Mouse (Mus musculus): ENCODE results near the gene Btbd9. TPM values are rescaled to one million over a fixed set of nuclear protein-coding genes. Genes with fewer than 3 reads are reported as not detected.
"Not testable (repeated sequence)": the region's sequence is repeated elsewhere in the genome, so short reads cannot be mapped to it uniquely, and the experiment has no call there.

The Btbd9 gene
- polyA plus RNA-seq, 1 experiment from 2014 or later: 135 TPM

GRCm38 (mm10) chr17:30513034-30513433 lies 63.3 kb downstream of the Btbd9 start:
- Histone ChIP-seq H3K9ac (ENCODE audit: low read depth, low read length) (no peak overlapping the region), H3K4me2 (ENCODE audit: low read length) (no peak overlapping the region), H3K27ac (ENCODE audit: low read depth, low read length) (no peak overlapping the region), H3K4me3 (ENCODE audit: low read length) (no peak overlapping the region), H3K4me1 (ENCODE audit: control insufficient read depth, insufficient read depth, low read depth, low read length) (peaks cover 2% of the 10 kb centered on the region), H3K27me3 (replicated peaks; ENCODE audit: control insufficient read depth, insufficient read depth, low read length) (no peaks in the 10 kb centered on the region), H3K9me3 (ENCODE audit: control insufficient read depth, low read length) (no peaks in the 10 kb centered on the region), H3K36me3 (ENCODE audit: control insufficient read depth, insufficient read depth, low read length) (peaks cover 6% of the 10 kb centered on the region; the same call in 1 of the 2 replicates)
- WGBS: 90% methylated on average over 9 of the region's 9 CpGs
- ATAC-seq: no peak

- H3K4me1 ChIP-seq (ENCODE audit: control insufficient read depth, insufficient read depth, low read depth, low read length): peaks cover 4% of the 10 kb centered on the region
- WGBS: 92% methylated on average over 7 of the region's 7 CpGs
- no peaks in the 10 kb centered on the region for H3K27me3 ChIP-seq (replicated peaks; ENCODE audit: control insufficient read depth, insufficient read depth, low read length)
- ATAC-seq: no peak
- H3K27ac ChIP-seq (ENCODE audit: low read depth, low read length): no peak overlapping the region
- H3K9ac ChIP-seq (ENCODE audit: low read depth, low read length): no peak overlapping the region
- H3K4me2 ChIP-seq (ENCODE audit: low read length): no peak overlapping the region
- H3K36me3 ChIP-seq (ENCODE audit: control insufficient read depth, insufficient read depth, low read length): peaks cover 6% of the 10 kb centered on the region; the same call in 1 of the 2 replicates
- no peak overlapping the region for H3K4me3 ChIP-seq (ENCODE audit: low read length)
- no peaks in the 10 kb centered on the region for H3K9me3 ChIP-seq (ENCODE audit: control insufficient read depth, low read length)
Observed at GRCm38 (mm10) chr17:30512531-30512930, 63.8 kb downstream of the Btbd9 start.

GRCm38 (mm10) chr17:30512007-30512406 lies 64.3 kb downstream of the Btbd9 start:
- ATAC-seq: no peak
- no peak overlapping the region for H3K9ac ChIP-seq (ENCODE audit: low read depth, low read length)
- no peak overlapping the region for H3K4me2 ChIP-seq (ENCODE audit: low read length)
- peaks cover 7% of the 10 kb centered on the region for H3K4me1 ChIP-seq (ENCODE audit: control insufficient read depth, insufficient read depth, low read depth, low read length)
- H3K27me3 ChIP-seq (replicated peaks; ENCODE audit: control insufficient read depth, insufficient read depth, low read length): no peaks in the 10 kb centered on the region
- H3K9me3 ChIP-seq (ENCODE audit: control insufficient read depth, low read length): no peaks in the 10 kb centered on the region
- H3K27ac ChIP-seq (ENCODE audit: low read depth, low read length): no peak overlapping the region
- H3K4me3 ChIP-seq (ENCODE audit: low read length): no peak overlapping the region
- 52% methylated on average over 4 of the region's 4 CpGs for WGBS
- peaks cover 5% of the 10 kb centered on the region; the same call in 1 of the 2 replicates for H3K36me3 ChIP-seq (ENCODE audit: control insufficient read depth, insufficient read depth, low read length)

GRCm38 (mm10) chr17:30511399-30511798 lies 64.9 kb downstream of the Btbd9 start:
- WGBS: 69% methylated on average over 6 of the region's 6 CpGs
- ATAC-seq: no peak

GRCm38 (mm10) chr17:30510171-30510570 lies 66.1 kb downstream of the Btbd9 start:
- 60% methylated on average over 6 of the region's 6 CpGs for WGBS
- H3K4me1 ChIP-seq (ENCODE audit: control insufficient read depth, insufficient read depth, low read depth, low read length): peaks cover 9% of the 10 kb centered on the region
- no peak overlapping the region for H3K4me3 ChIP-seq (ENCODE audit: low read length)
- H3K36me3 ChIP-seq (ENCODE audit: control insufficient read depth, insufficient read depth, low read length): no peaks in the 10 kb centered on the region
- no peaks in the 10 kb centered on the region for H3K27me3 ChIP-seq (replicated peaks; ENCODE audit: control insufficient read depth, insufficient read depth, low read length)
- H3K9ac ChIP-seq (ENCODE audit: low read depth, low read length): no peak overlapping the region
- H3K4me2 ChIP-seq (ENCODE audit: low read length): no peak overlapping the region
- H3K27ac ChIP-seq (ENCODE audit: low read depth, low read length): no peak overlapping the region
- 0 out of 2 replicates have a peak, but pooled peaks have one; percentile 48 for ATAC-seq
- no peaks in the 10 kb centered on the region for H3K9me3 ChIP-seq (ENCODE audit: control insufficient read depth, low read length)

More at GRCm38 (mm10) chr17:30511399-30511798, 64.9 kb downstream of the Btbd9 start:
- H3K9me3 ChIP-seq (ENCODE audit: control insufficient read depth, low read length): no peaks in the 10 kb centered on the region
- H3K4me3 ChIP-seq (ENCODE audit: low read length): no peak overlapping the region
- no peaks in the 10 kb centered on the region for H3K27me3 ChIP-seq (replicated peaks; ENCODE audit: control insufficient read depth, insufficient read depth, low read length)
- no peak overlapping the region for H3K9ac ChIP-seq (ENCODE audit: low read depth, low read length)
- H3K36me3 ChIP-seq (ENCODE audit: control insufficient read depth, insufficient read depth, low read length): no peaks in the 10 kb centered on the region
- H3K4me1 ChIP-seq (ENCODE audit: control insufficient read depth, insufficient read depth, low read depth, low read length): peaks cover 9% of the 10 kb centered on the region
- no peak overlapping the region for H3K4me2 ChIP-seq (ENCODE audit: low read length)
- no peak overlapping the region for H3K27ac ChIP-seq (ENCODE audit: low read depth, low read length)

GRCm38 (mm10) chr17:30509646-30510045 lies 66.6 kb downstream of the Btbd9 start:
- 94% methylated on average over 6 of the region's 6 CpGs for WGBS
- no peak for ATAC-seq
- Histone ChIP-seq H3K36me3 (ENCODE audit: control insufficient read depth, insufficient read depth, low read length) (no peaks in the 10 kb centered on the region), H3K9me3 (ENCODE audit: control insufficient read depth, low read length) (no peaks in the 10 kb centered on the region), H3K4me1 (ENCODE audit: control insufficient read depth, insufficient read depth, low read depth, low read length) (peaks cover 9% of the 10 kb centered on the region), H3K27me3 (replicated peaks; ENCODE audit: control insufficient read depth, insufficient read depth, low read length) (no peaks in the 10 kb centered on the region), H3K27ac (ENCODE audit: low read depth, low read length) (no peak overlapping the region), H3K4me2 (ENCODE audit: low read length) (no peak overlapping the region), H3K9ac (ENCODE audit: low read depth, low read length) (no peak overlapping the region), H3K4me3 (ENCODE audit: low read length) (no peak overlapping the region)

GRCm38 (mm10) chr17:30507636-30508576 lies 68.4 kb downstream of the Btbd9 start:
- no peak overlapping the region for H3K4me3 ChIP-seq (ENCODE audit: low read length)
- H3K27ac ChIP-seq (ENCODE audit: low read depth, low read length): no peak overlapping the region
- H3K4me1 ChIP-seq (ENCODE audit: control insufficient read depth, insufficient read depth, low read depth, low read length): peaks cover 9% of the 10 kb centered on the region
- no peaks in the 10 kb centered on the region for H3K36me3 ChIP-seq (ENCODE audit: control insufficient read depth, insufficient read depth, low read length)
- H3K9me3 ChIP-seq (ENCODE audit: control insufficient read depth, low read length): no peaks in the 10 kb centered on the region
- ATAC-seq: no peak
- H3K9ac ChIP-seq (ENCODE audit: low read depth, low read length): no peak overlapping the region
- WGBS: 60% methylated on average over 9 of the region's 9 CpGs
- H3K4me2 ChIP-seq (ENCODE audit: low read length): no peak overlapping the region
- no peaks in the 10 kb centered on the region for H3K27me3 ChIP-seq (replicated peaks; ENCODE audit: control insufficient read depth, insufficient read depth, low read length)

GRCm38 (mm10) chr17:30506916-30507315 lies 69.4 kb downstream of the Btbd9 start:
- Histone ChIP-seq H3K9ac (ENCODE audit: low read depth, low read length) (peak overlapping the region; percentile 31; the same call in 1 of the 2 replicates), H3K27ac (ENCODE audit: low read depth, low read length) (no peak overlapping the region), H3K27me3 (replicated peaks; ENCODE audit: control insufficient read depth, insufficient read depth, low read length) (no peaks in the 10 kb centered on the region), H3K4me1 (ENCODE audit: control insufficient read depth, insufficient read depth, low read depth, low read length) (peaks cover 9% of the 10 kb centered on the region), H3K9me3 (ENCODE audit: control insufficient read depth, low read length) (no peaks in the 10 kb centered on the region), H3K4me3 (ENCODE audit: low read length) (no peak overlapping the region), H3K36me3 (ENCODE audit: control insufficient read depth, insufficient read depth, low read length) (no peaks in the 10 kb centered on the region), H3K4me2 (ENCODE audit: low read length) (no peak overlapping the region)
- ATAC-seq: no peak
- 36% methylated on average over 5 of the region's 5 CpGs for WGBS

GRCm38 (mm10) chr17:30499541-30499940 lies 76.7 kb downstream of the Btbd9 start:
- not testable (repeated sequence) for H3K9me3 ChIP-seq (ENCODE audit: control insufficient read depth, low read length); H3K4me3 ChIP-seq (ENCODE audit: low read length); H3K4me2 ChIP-seq (ENCODE audit: low read length)

More at GRCm38 (mm10) chr17:30499541-30499940, 76.7 kb downstream of the Btbd9 start:
- peaks cover 14% of the 10 kb centered on the region for H3K4me1 ChIP-seq (ENCODE audit: control insufficient read depth, insufficient read depth, low read depth, low read length)
- WGBS: 97% methylated on average over 11 of the region's 11 CpGs
- not testable (repeated sequence) for H3K36me3 ChIP-seq (ENCODE audit: control insufficient read depth, insufficient read depth, low read length); H3K27ac ChIP-seq (ENCODE audit: low read depth, low read length); H3K9ac ChIP-seq (ENCODE audit: low read depth, low read length); H3K27me3 ChIP-seq (replicated peaks; ENCODE audit: control insufficient read depth, insufficient read depth, low read length); ATAC-seq
